Mouse (Mus musculus): Measurements from ENCODE around the gene Ttc27. TPM values are rescaled to one million over a fixed set of nuclear protein-coding genes. Genes with fewer than 3 reads are reported as not detected.
A peak's percentile ranks its signal among the peaks of the same experiment; 100 is the strongest.
"Not testable (repeated sequence)": the region's sequence is repeated elsewhere in the genome, so short reads cannot be mapped to it uniquely, and the experiment has no call there.

Ttc27 gene
- 10 to 100 TPM; 12.3 to 13.0 (median 12.6) TPM for total RNA-seq (2022)

DNA sequence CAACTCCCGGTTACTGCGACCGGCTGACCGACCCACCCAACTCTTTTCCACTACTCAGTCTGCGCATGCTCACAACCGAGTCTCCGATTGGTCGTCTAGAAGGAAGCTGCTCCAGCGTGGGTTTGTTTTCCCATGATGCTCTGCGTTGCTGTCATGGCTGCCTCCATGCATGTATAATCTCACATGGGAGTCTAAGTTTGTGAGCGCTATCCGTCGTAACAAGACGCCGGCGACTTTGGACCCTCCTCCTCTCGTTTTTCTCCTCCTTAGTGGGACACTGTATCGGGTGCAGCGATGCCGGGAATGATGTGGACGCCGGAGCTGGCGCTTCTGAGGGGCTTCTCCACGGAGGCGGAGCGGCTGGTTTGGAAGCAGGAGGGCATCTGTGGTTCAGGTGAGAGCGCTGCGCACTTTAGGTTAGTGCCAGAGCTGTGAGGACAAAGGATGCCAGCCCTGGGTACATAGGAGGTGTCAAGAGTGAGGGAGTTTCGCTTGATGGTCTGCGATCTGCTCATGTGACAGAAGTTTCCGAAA is at the start of gene Ttc27:
TSS of gene Ttc27 (plus strand) at position 115 of the 534 bp plus-strand sequence.
- DNase-seq (ENCODE audit: low spot score in 2 of 2), result peak; percentile 87 to 92

DNA sequence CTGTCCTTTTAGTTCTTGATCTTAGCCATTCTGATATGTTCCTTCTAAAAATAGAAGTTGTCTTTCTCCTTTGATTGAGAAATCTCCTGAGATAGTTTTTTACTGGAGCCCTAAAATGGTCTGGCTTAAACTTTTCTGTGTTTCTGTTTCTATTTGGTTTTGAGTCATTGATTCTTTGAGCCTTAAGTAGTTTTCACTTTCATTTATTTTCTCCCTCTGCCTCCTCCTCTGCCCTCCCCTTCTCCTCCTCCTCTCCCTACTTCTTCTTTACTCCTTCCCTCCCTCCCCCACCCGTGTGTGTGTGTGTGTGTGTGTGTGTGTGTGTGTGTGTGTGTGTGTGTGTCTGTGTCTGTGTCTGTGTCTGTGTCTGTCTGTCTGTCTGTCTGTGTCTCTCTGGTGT is 49.5 kb upstream of the Ttc27 start:
- DNase-seq (ENCODE audit: low spot score in 2 of 2), result no peak

GRCm38 (mm10) chr17:74670031-74670430 is 47.5 kb upstream of the Ttc27 start:
- DNase-seq (ENCODE audit: low spot score in 2 of 2), result no peak

- peak in 1 of 2 experiments; percentile 3 for DNase-seq (ENCODE audit: low spot score in 2 of 2)
Measured at GRCm38 (mm10) chr17:74672446-74672845, 45.1 kb upstream of the Ttc27 start.

DNA sequence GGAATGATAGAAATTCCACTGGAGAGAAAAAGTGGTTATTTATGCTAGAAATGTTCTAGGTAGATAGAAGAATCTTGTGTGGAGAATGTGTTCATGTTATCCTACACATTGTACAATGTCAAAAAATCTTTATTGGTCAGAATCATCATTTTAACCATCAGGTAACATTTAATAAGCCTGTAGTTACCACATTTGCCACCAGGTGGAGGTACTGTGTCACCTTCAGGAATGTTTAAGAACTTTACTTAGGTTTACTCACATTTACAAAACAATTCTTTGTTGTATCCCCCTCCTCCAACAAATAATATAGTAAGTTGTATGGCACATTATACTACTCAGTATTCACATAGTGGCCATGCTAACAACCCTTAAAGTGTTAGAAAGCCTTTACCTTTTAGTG is 44.3 kb upstream of the Ttc27 start:
- no peak for DNase-seq (ENCODE audit: low spot score in 2 of 2)

GRCm38 (mm10) chr17:74678061-74678460 is 39.5 kb upstream of the Ttc27 start:
- no peak for DNase-seq (ENCODE audit: low spot score in 2 of 2)

DNA sequence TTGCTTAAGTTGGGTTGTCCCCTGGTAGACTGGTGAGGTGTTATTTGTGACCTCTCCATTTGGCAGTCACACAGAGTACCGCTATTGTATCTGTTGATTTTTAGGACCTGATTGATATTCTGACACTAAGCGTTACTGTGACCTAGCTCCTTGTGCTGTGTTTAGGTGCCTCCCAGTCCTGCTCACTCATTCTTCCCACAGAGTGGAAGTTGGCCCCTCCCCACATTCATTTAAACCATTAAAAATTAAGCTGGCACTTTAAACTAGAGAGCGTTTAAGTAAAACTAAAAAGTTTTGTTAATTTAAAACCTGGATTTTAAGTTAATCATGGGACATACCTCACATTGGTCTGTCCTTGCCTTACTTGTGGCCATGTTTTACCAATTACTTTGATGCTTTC is 32.6 kb upstream of the Ttc27 start:
- DNase-seq (ENCODE audit: low spot score in 2 of 2), result no peak

DNA sequence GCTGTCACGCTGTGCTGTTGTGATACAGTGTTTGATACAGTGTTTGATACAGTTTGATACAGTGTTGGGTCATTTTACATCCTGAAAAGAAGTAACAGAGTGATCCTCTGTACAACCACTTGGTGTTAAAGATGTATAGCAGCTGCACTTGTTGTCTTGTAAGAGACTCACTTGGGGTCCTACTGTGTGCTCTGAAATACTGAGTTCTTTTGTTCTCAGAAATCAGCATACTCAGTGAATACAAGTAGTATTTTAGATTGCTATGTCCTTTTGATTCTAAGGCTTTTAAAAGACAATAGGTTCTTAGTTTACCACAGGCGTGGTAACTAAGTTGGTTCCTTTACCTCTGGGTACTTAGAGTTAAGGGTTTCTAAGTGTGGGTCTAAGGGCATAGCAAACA is 29.0 kb upstream of the Ttc27 start:
- no peak for DNase-seq (ENCODE audit: low spot score in 2 of 2)

- no peak for DNase-seq (ENCODE audit: low spot score in 2 of 2)
Measured at GRCm38 (mm10) chr17:74689406-74689805, 28.1 kb upstream of the Ttc27 start.

DNA sequence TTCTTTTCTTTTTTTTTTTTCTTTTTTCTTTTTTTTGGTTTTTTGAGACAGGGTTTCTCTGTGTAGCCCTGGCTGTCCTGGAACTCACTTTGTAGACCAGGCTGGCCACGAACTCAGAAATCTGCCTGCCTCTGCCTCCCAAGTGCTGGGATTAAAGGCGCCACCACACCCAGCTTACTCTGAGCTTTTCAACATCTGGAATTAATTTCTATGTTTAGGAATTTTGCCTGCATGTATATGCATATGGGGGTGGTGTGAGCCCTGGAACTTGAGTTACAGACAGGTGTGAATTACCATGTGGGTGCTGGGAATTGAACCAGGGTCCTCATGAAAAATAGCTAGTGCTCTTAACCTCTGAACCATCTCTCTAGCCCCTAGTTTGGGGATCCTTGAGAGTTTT is 15.9 kb upstream of the Ttc27 start:
- DNase-seq (ENCODE audit: low spot score in 2 of 2), result not testable (repeated sequence)

DNA sequence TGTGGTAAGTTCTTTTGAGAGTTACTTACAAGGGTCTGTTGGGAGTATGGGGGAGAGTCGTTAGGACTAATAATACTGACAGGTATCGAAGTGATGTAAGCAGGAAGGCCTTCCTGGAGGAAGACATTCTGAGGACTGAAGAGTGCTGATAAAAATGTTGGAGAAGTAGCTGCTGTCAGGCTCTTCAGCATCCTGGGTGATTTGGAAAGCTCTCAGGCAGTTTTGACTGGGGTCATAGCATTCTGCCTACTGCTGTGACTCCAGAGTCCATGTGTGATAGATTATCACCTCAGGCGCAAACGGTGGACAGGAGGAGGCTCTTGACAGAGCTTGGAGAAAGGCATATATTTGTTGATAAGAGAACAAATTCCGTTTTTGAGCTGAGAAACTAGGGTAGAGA is 12.1 kb upstream of the Ttc27 start:
- no peak for DNase-seq (ENCODE audit: low spot score in 2 of 2)

DNA sequence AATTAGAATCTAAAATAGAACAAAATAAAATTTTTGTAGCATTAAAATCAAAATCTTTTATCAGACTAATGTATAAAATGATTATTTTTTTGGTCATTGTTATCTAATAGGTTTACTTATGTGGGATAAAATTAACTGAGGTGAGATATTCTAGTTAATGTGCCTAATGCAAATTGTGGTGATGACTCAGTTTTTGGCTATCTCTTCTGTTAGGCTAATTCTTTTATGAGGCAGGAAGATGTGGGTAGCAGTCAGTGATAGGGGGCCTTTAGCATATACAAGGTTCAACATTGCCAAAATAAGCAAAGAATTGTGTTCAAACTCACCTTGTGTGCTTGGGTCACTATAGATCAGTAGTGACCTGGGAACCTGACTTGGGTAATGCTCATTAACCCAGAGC is 10.9 kb upstream of the Ttc27 start:
- no peak for DNase-seq (ENCODE audit: low spot score in 2 of 2)

DNA sequence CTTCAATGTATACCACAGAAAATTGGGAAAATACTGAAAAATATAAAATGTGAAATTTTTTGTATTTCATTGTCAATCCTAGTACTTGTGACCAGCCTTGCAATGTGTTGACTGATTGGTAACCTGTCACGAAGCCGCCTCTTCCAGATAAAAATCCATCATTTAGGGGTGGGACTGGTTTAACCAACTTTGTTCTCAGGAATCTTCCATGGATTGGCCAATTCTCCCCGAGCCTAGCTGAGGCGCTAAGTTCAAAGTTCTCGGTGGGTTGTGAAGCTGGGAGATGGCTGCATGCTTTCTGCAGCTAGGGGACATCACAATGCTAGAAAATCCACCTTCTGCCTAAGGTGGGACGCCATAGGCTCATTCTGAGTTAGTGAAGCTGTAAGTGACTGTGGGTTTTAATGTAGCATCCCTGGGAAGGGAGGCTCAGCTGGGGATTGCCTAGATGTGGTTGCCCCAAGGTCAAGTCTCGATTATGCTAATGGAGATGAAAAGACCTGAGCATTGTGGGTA is 9.8 kb upstream of the Ttc27 start:
- no peak for DNase-seq (ENCODE audit: low spot score in 2 of 2)

DNA sequence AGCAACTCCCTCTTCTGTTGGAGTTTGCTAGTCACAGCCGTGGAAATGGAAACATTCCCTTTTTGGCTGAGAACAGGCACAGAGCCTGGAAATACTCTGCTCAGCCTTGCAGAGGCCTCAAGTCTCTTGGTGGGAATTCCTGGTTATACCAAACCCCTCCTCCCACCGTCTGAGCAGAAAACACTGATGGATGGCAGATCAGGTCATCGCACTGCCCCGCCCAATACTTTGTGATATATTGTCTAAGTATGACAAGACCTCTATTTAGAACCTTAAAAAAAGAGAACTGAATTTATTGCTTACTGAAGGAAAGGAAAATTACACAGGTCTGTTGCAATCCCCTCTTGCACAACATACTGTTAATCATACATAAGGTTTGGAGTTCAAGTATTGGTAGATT is 6.8 kb upstream of the Ttc27 start:
- DNase-seq (ENCODE audit: low spot score in 2 of 2), result no peak

- DNase-seq (ENCODE audit: low spot score in 2 of 2), result no peak
Measured at GRCm38 (mm10) chr17:74711627-74712026, 5.9 kb upstream of the Ttc27 start.

GRCm38 (mm10) chr17:74715128-74715527 is 2.4 kb upstream of the Ttc27 start:
- no peak for DNase-seq (ENCODE audit: low spot score in 2 of 2)

DNA sequence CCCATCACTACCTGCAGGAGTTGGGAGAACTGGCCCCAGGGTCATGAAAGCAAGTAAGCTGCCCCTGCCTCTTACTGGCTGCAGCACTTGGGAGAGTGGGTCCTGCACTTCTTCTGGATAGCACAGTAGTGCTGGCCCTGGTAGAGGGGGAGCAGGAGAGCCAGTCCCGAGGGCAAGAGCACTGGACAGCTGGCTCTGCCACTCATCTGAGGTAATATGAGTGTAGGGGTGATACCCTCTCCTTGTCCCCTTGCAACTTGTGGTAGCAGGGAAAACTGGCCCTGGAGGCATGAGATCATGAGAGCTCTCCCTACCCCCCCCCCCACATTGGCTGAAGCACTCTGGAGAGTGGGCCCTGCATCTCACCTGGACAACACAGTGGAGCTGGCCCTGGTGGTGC is 1.8 kb upstream of the Ttc27 start:
- no peak for DNase-seq (ENCODE audit: low spot score in 2 of 2)

- no peak for DNase-seq (ENCODE audit: low spot score in 2 of 2)
Measured at GRCm38 (mm10) chr17:74716643-74717042, 889 bp upstream of the Ttc27 start.

DNA sequence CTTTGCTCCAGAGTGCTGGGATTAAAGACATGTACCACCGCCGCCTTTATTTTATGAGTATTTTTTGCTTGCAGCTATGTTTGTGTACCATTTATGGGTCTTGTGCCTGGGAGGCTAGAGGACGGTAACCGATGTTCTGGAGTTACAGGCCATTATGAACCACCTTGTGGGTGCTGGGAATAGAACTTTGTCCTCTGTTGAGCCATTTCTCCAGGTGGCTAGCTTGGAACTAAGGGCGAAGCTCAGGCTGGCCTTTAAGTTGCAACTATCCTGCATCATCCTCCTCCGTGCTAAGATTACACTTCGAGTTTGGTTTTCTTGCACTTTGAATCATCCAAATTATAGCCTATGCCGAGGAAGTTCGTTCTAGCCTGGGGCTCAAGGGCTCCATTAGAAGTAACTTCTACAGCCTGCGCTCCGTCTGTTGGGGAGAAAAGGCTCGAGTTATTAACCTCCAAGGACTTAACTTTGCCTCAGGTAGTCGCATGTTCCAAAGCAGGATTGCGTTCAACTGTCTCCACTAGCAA is 378 bp upstream of the Ttc27 start:
- DNase-seq (ENCODE audit: low spot score in 2 of 2), result no peak

DNA sequence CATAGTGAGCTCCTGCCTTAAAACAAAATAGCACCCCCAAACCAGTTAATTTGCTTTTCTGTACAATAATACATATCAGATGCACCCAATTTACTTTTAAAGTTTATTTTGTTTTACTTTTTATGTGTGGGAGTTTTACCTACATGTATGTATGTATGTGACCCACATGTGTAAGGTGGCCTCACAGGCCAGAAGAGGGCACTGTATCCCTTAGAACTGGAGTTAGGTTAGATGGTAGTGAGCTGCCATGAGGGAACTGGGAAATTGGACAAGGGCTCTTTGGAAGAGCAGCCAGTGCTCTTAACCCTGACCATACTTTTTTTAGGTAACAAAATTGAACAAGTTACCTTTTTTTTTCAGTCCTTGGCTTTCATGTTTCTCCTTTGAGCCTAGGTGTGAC is 15.3 kb downstream of the Ttc27 start:
- DNase-seq (ENCODE audit: low spot score in 2 of 2), result no peak

DNA sequence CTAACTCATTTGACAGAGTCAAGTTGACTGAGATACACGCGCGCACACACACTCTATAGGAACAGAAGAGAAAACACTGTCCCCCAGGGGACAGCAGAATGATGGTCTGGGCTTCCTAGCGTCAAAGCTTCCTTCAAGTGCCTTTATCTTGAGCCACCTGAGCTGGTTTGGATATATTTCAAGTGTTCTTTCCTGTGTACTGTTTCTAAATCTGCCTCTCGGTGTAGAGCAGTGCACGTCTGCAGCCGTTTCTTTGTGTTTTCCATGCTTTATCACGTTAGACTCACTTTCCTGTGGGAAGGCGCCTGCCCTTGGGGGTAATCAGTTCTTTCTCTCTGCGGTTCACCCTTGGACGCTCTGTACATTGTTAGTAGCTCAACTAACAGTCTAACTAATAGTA is 17.9 kb downstream of the Ttc27 start:
- no peak for DNase-seq (ENCODE audit: low spot score in 2 of 2)

GRCm38 (mm10) chr17:74749659-74750058 is 32.1 kb downstream of the Ttc27 start:
- DNase-seq (ENCODE audit: low spot score in 2 of 2), result no peak

DNA sequence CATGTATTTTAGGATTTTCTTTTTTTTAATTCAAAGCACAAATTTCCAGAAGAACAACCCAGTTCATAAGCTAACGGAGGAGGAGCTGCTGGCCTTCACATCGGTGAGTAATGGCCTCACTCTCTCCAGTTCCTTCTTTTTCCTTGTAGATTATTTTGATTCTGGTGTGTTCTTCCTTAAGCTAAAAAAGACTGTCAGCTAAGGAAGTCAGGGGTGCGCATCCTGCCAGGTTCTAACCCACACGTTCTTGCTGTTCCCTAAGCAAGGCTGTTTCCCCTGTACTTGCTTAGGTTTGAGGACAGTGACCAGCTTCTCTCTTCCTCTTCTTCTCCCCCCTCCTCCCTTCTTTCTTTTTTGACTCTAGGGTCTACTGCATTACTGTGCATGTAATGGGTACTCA is 33.5 kb downstream of the Ttc27 start:
- DNase-seq (ENCODE audit: low spot score in 2 of 2), result no peak

All from gastrocnemius, adult 8-10 months (tissue).